Mouse (Mus musculus): ENCODE results near the gene Csnk1g2. TPM values are rescaled to one million over a fixed set of nuclear protein-coding genes. Genes with fewer than 3 reads are reported as not detected.
A peak's percentile ranks its signal among the peaks of the same experiment; 100 is the strongest.

The Csnk1g2 gene
- total RNA-seq (2021), result 100 to 1,000 TPM; 116 TPM

- peak; percentile 50 for DNase-seq (ENCODE audit: low spot score)
- intact Hi-C loops (cut with DNase I), result no loop called here
Observed at GRCm38 (mm10) chr10:80622661-80623456, at the start of gene Csnk1g2. Gene Csnk1g2 (plus strand): TSS chr10:80622838.

GRCm38 (mm10) chr10:80573944-80574343, 48.7 kb upstream of the Csnk1g2 start:
- no peak for DNase-seq (ENCODE audit: low spot score)
- intact Hi-C loops (cut with DNase I), result no loop called here

GRCm38 (mm10) chr10:80574896-80575295, 47.7 kb upstream of the Csnk1g2 start:
- intact Hi-C loops (cut with DNase I), result no loop called here
- no peak for DNase-seq (ENCODE audit: low spot score)

- no peak for DNase-seq (ENCODE audit: low spot score)
- intact Hi-C loops (cut with DNase I), result no loop called here
Observed at GRCm38 (mm10) chr10:80575925-80576324, 46.7 kb upstream of the Csnk1g2 start.

GRCm38 (mm10) chr10:80576351-80577194, 46.1 kb upstream of the Csnk1g2 start:
- DNase-seq (ENCODE audit: low spot score), result no peak
- intact Hi-C loops (cut with DNase I), result no loop called here

- DNase-seq (ENCODE audit: low spot score), result peak; percentile 96
- intact Hi-C loops (cut with DNase I), result no loop called here
Observed at GRCm38 (mm10) chr10:80577195-80578130, 45.2 kb upstream of the Csnk1g2 start, which contains the start of gene Klf16. Gene Klf16 (minus strand): TSS chr10:80577321.

GRCm38 (mm10) chr10:80578131-80578750, 44.4 kb upstream of the Csnk1g2 start:
- intact Hi-C loops (cut with DNase I), result no loop called here
- DNase-seq (ENCODE audit: low spot score), result peak; percentile 77

GRCm38 (mm10) chr10:80578911-80579310, 43.7 kb upstream of the Csnk1g2 start:
- no peak for DNase-seq (ENCODE audit: low spot score)
- intact Hi-C loops (cut with DNase I), result no loop called here

GRCm38 (mm10) chr10:80583047-80583446, 39.6 kb upstream of the Csnk1g2 start:
- intact Hi-C loops (cut with DNase I), result no loop called here
- no peak for DNase-seq (ENCODE audit: low spot score)

- no peak for DNase-seq (ENCODE audit: low spot score)
- intact Hi-C loops (cut with DNase I), result no loop called here
Observed at GRCm38 (mm10) chr10:80584045-80584488, 38.6 kb upstream of the Csnk1g2 start.

- intact Hi-C loops (cut with DNase I), result no loop called here
- DNase-seq (ENCODE audit: low spot score), result no peak
Observed at GRCm38 (mm10) chr10:80584642-80585552, 37.7 kb upstream of the Csnk1g2 start.

GRCm38 (mm10) chr10:80585581-80585980, 37.1 kb upstream of the Csnk1g2 start:
- intact Hi-C loops (cut with DNase I), result no loop called here
- no peak for DNase-seq (ENCODE audit: low spot score)

GRCm38 (mm10) chr10:80586407-80587304, 36.0 kb upstream of the Csnk1g2 start:
- intact Hi-C loops (cut with DNase I), result no loop called here
- DNase-seq (ENCODE audit: low spot score), result no peak

- no peak for DNase-seq (ENCODE audit: low spot score)
Observed at GRCm38 (mm10) chr10:80587305-80587657, 35.4 kb upstream of the Csnk1g2 start.

GRCm38 (mm10) chr10:80589127-80589878, 33.3 kb upstream of the Csnk1g2 start:
- DNase-seq (ENCODE audit: low spot score), result no peak
- intact Hi-C loops (cut with DNase I), result no loop called here

More at GRCm38 (mm10) chr10:80587305-80587657, 35.4 kb upstream of the Csnk1g2 start:
- intact Hi-C loops (cut with DNase I), result no loop called here

All from heart, postnatal 25 days (tissue).